Mouse (Mus musculus) urinary bladder, adult 2 months (tissue): ENCODE data around the gene Cfl1. TPM values are rescaled to one million over a fixed set of nuclear protein-coding genes. Genes with fewer than 3 reads are reported as not detected.

ENCODE experiments used
- DNase-seq: peaks from one replicate; pipeline ENCODE4 v3.0.0; 2022; ENCODE audit warnings: low spot score
- polyA plus RNA-seq: library from polyadenylated mRNA; depleted of rRNA; stranded (reverse); fragments of >200 nt; gene quantifications from 2 replicates; pipeline ENCODE4 v1.2.3, GENCODE M21; 2012

The Cfl1 gene
- polyA plus RNA-seq, 1 experiment: 714 TPM

GRCm38 (mm10) chr19:5465037-5465436 lies 25.2 kb upstream of the Cfl1 start:
- DNase-seq: no peak

DNA sequence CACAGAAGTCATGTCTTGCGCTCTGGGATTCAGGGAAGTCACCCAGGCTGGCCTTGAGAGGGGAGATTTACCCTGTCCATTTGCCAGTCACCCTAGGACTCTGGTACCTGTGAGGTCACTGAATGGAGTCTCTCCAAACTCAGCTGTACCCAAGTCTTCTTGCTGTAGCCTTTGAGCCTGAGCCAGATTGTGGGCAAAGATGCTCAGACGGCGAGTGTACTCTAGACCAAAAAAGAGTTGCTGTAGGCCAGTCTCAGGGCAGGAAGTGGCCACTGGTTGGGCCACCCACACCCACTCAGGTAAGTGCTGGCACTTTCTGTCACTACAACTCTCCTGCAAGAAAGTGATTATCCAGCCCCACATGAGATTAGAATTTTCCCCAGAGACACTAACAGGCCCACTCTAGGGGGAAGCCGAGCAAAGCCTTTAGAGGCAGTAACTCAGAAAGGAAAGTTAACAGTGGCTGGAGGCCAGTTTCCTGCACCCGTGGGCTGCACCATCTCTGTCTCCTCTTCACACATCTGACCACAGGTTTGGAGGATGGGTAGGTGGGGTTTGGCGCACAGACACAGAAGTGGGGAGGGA lies 23.2 kb upstream of the Cfl1 start:
- no peak for DNase-seq

DNA sequence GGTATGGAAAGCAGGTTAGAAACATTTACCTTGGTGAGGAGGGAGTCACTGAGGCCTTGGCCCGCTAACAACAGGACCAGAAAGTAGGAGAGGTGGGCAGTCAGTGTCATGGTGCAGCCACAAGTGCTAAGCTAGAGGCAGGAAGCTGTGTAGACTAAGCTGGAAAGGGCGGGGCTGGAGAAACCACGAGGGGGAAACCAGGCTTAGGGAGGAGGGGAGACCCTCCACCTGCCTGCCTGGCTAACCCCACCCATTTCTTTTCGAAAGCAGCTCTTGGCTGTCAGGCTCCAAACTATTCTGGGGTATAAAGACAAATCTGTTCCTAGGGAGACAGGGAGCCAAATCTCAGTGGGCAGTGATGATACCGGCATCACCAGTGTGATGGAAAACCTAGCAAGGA lies 21.9 kb upstream of the Cfl1 start, which contains the start of gene Ctsw:
Gene Ctsw (minus strand): TSS at position 134 of the 400 bp plus-strand sequence.
- DNase-seq: no peak

DNA sequence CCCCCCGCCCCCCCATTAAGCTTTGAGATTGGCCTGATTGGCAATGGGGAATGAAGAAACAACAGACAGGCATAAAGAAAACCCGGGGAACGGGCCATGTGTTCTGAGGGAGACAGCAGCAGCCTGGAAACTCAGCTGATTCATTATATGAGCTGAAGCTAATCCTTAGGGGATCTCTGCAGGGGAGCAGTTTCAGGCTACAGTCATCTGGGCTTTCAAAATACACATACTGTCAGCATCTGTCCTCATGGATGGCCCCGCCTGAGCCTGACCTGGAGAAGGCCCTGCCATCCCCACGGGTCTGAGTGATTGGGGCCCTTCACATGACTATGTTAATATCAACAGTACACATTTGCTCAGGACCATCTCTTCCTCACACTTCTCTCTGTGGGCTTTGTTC lies 18.4 kb upstream of the Cfl1 start:
- no peak for DNase-seq

DNA sequence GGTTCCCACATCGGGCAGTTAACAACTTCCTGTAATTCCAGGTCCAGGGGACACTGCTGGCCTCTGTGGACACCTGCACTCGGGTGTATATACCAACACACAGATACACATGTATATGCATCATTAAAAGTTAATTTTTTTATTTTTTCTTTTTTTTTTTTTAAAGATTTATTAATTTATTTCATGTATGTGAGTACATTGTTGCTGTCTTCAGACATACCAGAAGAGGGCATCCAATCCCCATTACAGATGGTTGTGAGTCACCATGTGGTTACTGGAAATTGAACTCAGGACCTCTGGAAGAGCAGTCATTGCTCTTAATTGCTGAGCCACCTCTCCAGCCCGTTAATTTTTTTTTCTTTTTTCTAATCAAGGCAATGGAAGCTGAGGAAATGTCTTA lies 17.4 kb upstream of the Cfl1 start:
- DNase-seq: no peak

GRCm38 (mm10) chr19:5473720-5474119 lies 16.5 kb upstream of the Cfl1 start, which contains the start of gene Efemp2:
TSS of gene Efemp2 (plus strand) at chr19:5473954.
- DNase-seq: peak; percentile 67

GRCm38 (mm10) chr19:5474281-5475068 lies 15.8 kb upstream of the Cfl1 start:
- DNase-seq: no peak

- no peak for DNase-seq
Observed at GRCm38 (mm10) chr19:5475069-5475714, 15.1 kb upstream of the Cfl1 start.

DNA sequence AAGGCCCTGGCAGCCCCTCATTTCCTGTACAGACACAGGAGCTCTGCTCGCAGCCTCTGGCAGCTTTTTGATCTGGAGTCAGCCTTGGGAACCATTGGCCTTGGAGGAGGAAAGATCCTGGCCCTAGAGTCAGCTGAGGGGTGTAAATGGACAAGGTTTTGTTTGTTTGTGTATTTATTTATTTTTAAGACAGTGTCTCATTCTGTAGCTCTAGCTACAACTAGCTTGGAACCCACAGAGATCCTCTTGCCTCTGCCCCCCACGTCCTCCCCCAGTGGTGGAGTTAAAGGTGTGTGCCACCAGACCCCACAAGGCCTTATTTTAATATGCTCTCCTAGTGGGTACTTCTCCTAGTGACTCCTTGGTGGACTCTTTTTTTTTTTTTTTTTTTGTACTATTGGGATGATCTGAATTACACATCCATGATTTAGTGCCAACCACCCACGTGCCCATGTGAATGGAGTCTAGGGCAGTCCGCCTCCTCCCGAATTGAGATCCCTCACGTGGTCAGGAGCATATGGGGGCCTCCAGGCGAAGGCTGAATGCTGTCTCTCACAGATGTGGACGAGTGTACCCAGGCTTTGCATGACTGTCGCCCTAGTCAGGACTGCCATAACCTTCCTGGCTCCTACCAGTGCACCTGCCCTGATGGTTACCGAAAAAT lies 13.1 kb upstream of the Cfl1 start:
- DNase-seq: no peak

- no peak for DNase-seq
Observed at GRCm38 (mm10) chr19:5477668-5478300, 12.5 kb upstream of the Cfl1 start.

GRCm38 (mm10) chr19:5480016-5480415 lies 10.2 kb upstream of the Cfl1 start:
- DNase-seq: no peak

- DNase-seq: no peak
Observed at GRCm38 (mm10) chr19:5481398-5481797, 8.9 kb upstream of the Cfl1 start.

DNA sequence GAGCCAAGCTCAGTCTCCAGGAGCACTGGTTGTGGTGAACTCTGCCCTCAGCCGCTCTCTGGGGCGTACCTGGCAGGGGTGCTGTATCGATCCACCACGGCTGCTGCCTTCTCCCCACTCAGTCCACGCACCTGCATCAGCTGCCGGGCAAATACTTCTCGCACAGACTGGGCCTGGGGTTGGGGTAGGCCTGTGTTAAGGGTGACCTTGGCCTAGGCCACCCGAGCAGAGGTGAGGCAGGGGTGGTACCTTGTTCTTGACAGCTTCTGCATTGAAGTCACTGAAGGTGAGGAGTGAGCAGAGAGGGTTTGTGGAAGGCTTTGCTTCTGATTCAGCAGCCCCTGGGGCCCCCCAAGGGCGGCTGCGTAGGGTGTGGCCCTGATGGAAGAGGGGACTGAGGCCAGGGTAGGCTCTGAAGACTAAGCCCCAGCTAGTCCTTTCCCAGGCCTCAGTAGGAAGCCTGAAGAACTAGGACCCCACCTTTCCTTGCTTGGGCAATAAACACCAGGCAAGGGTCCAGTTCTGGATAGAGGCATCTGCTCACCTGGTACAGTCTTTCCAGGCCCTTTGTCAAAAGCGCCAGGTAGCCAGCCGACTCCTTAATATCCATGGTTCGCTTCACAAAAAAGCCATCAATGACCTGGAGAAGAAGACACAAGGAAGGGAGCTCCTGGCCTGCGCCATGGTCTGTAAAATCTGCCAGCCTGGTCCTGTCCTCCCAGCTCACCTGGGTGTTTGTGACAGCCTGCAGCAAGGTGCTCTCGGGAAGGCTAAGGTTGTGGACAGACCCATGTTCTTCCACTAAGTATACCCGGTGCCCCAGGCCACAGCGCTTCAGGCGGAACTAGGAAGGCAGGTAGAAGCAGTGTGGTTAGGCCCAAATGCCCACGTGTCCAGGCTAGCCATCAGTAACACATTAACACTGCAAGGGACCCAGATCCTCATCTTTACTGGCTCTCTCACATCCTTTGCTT lies 6.6 kb upstream of the Cfl1 start:
- no peak for DNase-seq

GRCm38 (mm10) chr19:5484496-5484895 lies 5.8 kb upstream of the Cfl1 start:
- no peak for DNase-seq

DNA sequence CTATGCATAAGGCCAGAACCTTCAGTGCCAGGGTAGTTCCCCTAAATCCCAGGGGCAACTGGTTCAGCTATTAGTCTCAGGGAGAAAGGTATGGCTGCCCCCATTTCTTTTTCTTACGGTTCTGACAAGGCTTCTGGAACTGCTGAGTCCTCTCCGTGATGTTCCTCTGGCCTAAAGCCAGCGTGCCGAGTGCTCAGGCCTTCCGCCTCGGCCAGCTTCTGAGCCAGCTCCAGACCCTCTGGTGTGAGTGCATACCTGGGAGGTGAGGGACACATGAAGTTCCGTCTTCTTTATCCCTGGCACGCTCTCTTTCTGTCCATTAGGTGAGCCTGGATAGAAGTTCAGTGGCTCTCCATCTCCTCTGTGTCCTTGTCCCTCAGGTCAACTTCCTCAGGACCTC lies 4.9 kb upstream of the Cfl1 start:
- no peak for DNase-seq

GRCm38 (mm10) chr19:5485821-5486220 lies 4.4 kb upstream of the Cfl1 start:
- DNase-seq: no peak

DNA sequence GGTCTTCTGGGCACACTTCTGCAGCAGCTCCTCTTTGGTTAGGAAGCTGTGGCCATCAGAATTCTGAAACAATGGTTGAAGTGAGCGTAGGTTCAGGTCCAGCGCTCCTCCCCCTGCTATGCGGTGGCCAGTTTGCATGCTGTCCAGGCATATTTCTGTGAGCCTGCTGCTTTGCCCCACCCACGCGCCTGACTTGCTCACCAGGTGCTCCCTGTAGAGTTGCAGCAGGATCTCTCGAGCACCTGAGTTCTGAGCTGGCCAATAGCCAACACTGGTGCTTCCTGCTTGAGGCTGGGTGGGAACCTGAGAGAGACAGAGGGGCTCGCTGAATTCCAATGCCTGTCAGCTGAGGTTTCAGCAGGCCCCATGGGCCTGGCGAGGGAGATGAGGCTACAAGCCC lies 4.0 kb upstream of the Cfl1 start:
- DNase-seq: no peak

- no peak for DNase-seq
Observed at GRCm38 (mm10) chr19:5486771-5487170, 3.5 kb upstream of the Cfl1 start.

GRCm38 (mm10) chr19:5487768-5488550 lies 2.3 kb upstream of the Cfl1 start, which contains the start of gene Mus81:
TSS of gene Mus81 (minus strand) at chr19:5488402.
- peak; percentile 99 for DNase-seq
